Mouse (Mus musculus): ENCODE measurements around the gene Ptprn. TPM values are rescaled to one million over a fixed set of nuclear protein-coding genes. Genes with fewer than 3 reads are reported as not detected.
"Not testable (repeated sequence)": the region's sequence is repeated elsewhere in the genome, so short reads cannot be mapped to it uniquely, and the experiment has no call there.

The Ptprn gene
- total RNA-seq, 2 experiments from 2014 or later, result not detected

- DNase-seq, result no peak
Observed at GRCm38 (mm10) chr1:75253029-75253428, 11.3 kb downstream of the Ptprn start.

GRCm38 (mm10) chr1:75252308-75252707, 12.0 kb downstream of the Ptprn start:
- DNase-seq, result no peak

GRCm38 (mm10) chr1:75251112-75251970, 13.0 kb downstream of the Ptprn start:
- DNase-seq, result peak; percentile 76

DNA sequence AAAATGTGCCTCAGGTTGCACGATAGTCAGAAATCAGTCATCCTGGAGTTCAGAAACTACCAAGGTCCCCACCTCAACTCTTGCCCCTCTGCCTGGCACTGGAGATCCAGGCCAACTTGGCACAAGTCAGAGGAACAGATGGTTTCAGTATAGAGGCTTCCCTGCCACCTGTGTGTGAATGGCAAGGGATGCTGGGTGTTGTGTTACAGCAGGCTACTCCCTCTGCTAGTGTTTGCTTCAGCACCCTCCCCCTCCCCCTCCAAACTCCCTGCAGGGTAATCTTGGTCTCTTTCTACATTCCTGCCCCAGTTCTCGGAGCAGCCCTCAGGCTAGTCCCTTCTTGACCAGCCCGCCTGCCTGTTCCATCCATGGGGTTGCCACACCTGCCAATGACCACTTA, 13.8 kb downstream of the Ptprn start:
- DNase-seq, result no peak

DNA sequence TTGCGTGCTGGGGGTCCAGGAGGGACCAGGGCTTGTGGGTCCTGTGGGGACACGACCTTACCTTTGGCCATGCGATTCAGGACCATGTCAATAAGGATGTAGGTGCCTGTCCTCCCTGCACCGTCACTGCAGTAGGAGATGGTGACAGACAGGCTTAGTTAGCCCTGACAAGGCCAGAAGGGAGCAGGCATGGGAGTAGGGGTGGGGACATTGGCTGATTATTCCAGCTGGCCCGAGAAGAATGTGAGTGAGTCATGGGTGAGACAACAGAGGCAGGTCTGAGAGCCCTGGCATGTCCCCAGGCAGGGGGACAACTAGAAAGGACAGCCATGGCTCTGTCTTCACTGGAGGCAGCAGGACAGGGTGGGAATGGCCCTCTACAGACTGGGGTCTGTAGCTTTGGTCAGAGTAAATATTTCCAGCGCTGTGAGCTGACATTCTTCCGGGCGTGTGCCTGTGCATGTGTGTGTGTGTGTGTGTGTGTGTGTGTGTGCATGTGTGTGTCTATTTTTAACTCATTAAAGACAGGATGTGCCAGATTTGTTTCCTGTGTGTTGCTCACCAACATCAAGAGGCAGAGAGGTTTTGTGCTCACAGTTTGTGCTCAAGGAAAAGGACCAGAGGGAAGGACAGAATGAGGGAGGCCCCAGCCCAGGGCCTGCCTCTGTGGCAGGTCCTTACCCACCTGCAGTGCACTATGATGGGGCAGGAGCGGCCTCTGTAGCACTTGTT, 16.1 kb downstream of the Ptprn start:
- peak; percentile 53 for DNase-seq

GRCm38 (mm10) chr1:75247071-75247930, 17.0 kb downstream of the Ptprn start:
- no peak for DNase-seq

DNA sequence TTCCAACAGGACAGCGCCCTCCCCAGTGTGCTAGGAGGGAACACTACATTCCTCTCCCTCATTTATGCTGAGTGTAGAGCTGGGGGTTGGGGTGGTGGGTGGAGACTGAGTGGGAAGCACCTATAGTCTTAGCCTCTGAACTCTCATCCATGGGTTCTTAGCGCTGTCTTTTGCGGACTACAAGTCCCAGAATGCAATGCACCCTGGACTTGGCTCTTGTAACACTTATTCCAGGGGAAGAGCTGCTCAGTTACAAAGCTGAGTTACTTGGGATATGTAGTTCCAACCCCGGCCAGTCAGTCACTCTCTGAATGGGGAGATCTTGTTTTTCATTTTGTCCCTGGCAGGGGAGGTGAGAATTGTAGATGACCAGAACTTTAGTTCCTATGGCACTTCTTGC, 19.5 kb downstream of the Ptprn start:
- no peak for DNase-seq

DNA sequence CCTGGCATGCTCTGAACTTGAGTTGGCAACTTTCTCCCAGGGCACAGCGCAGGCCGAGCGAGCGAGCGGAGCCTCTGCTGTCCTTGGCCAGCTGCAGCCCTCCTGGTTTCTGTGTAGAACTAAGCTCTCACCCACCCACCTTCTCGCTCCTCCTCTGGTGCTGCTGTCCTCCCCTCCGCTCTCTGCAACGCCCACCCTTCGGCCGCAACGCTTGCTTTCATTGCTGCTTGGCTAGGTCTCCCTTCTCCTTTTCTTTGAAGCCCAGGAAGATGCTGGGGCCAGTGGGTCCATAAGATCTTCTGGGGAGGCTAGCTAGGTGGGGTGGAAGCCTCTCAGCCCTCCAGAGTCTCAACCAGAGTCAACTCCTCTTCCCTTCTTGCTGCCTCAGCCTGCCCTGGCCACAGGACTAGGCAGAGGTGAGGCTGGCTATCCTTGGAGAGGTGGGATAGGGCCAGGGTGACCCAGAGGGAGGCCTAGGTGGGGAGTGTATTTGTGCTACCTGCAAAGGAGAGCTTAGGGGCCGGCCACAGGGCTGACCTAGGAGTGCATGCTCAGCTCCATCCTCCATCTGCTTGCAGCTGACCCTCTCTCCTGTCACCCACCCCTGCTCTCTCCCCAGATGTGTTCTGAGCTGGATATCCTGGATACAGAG, 20.0 kb downstream of the Ptprn start:
- DNase-seq, result no peak

DNA sequence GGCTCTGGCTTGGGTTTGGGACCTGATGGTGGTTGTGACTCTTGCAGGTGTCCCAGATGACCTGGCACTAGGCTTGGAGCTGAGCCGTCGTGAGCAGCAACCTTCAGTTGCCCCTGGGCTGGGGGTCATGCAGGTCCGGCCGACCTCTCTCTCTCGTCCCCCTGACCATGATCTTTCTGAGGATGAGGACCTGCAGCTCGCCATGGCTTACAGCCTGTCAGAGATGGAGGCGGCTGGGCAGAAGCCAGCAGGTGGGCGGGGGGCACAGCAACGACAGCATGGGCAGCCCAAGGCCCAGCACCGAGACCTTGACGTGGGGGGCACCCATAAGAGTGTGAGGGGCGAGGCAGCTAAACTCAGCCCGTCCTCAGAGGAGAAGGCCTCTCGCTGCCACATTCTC, 20.9 kb downstream of the Ptprn start:
- DNase-seq, result no peak

GRCm38 (mm10) chr1:75239591-75239990, 24.7 kb downstream of the Ptprn start:
- no peak for DNase-seq

- peak; percentile 90 for DNase-seq
Observed at GRCm38 (mm10) chr1:75236117-75237050, 27.9 kb downstream of the Ptprn start, which contains the start of gene Dnajb2. Gene Dnajb2, plus strand, starts transcription at chr1:75236406.

GRCm38 (mm10) chr1:75234606-75235005, 29.7 kb downstream of the Ptprn start:
- peak; percentile 46 for DNase-seq

GRCm38 (mm10) chr1:75232489-75232888, 31.8 kb downstream of the Ptprn start:
- not testable (repeated sequence) for DNase-seq

- DNase-seq, result no peak
Observed at GRCm38 (mm10) chr1:75231664-75232152, 32.6 kb downstream of the Ptprn start, which contains the start of gene A630095N17Rik. Gene A630095N17Rik, minus strand, starts transcription at chr1:75232102.

- DNase-seq, result no peak
Observed at GRCm38 (mm10) chr1:75231224-75231623, 33.1 kb downstream of the Ptprn start.

GRCm38 (mm10) chr1:75230335-75230994, 33.8 kb downstream of the Ptprn start:
- no peak for DNase-seq

DNA sequence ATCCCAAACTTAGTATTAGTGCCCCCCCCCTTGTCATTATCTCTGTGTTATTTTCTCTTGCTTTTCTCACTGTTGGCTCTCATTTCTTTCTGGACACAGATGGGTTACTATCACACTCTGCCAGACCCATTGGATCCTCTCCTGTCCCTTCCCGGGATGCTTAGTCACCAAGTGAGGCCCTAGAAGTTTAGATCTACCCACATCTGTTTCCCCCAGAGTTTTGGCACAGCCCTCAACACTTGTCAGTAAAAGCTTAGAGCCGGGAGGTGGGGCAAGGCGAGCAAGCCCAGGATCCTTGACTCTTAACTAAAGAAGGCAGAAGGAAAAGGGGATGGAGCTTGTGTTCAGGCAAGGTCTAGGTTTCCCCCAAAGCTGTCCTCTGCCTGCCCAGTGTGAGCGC, 35.1 kb downstream of the Ptprn start:
- DNase-seq, result no peak

DNA sequence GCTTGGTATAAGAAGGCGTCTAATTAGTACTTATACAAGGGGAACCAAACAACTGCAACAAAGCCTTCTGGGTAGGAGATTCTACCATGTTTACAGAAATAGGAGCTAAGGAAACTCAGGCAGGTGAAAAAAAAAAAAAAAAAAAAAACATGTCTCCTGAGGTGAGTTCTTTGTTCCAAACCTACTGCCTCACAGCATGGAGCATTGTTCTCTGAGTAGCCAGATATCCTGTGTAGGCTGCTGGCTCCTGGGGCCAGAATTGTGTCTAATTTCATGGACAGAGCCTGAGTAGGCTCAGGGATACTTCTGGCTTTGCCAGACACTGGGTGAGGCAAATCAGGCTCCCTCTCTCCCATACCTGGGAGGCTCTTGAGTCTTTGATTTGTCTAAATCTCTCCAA, 36.6 kb downstream of the Ptprn start:
- no peak for DNase-seq

DNA sequence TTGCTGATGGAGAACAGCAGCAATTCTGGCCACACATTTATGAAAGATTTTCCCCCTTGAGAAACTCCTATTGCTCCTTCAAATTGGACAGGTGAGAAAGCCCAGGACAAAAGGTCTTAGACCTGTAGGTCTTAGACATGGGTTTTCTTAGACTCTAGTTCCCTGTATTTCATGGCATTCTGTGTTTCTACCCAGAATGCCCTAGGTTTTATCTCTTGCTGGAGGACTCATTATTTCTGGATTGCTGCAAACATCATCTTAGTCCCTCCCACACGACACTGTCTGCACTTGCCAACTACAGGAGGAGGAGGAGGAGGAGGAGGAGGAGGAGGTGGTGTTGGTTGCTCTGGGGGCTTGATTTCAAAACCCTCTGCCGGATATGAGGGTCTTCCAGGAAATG, 38.2 kb downstream of the Ptprn start:
- no peak for DNase-seq

DNA sequence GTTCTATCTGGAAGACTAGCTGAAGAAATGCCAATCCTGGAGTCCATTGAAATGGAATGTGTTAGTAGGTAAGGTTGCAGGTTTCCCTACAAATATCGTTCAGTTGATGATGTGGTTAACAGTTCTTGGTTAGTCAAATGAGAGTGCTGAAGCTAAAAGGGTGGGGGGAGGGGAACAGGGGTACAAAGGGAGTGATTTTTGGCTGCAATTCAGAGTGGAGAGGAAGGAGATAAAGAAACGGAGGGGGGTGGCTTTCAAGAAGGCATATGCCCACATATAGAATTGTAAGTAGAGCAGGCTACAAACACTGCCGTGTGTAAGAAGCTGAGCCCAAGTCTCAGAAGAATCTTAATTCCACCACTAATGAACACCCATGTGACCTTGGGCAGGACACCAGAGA, 38.8 kb downstream of the Ptprn start:
- DNase-seq, result no peak

All from gastrocnemius, postnatal 25 days (tissue).